Mouse (Mus musculus): Measurements from ENCODE around the gene Phf12. TPM values are rescaled to one million over a fixed set of nuclear protein-coding genes. Genes with fewer than 3 reads are reported as not detected.

Gene Phf12
- polyA plus RNA-seq, 1 experiment, result 58.2 TPM

GRCm38 (mm10) chr11:78030600-78030999, 48.0 kb downstream of the Phf12 start:
- Histone ChIP-seq H3K27ac (ENCODE audit: insufficient read depth, low read length) (no peak overlapping the region), H3K9me3 (replicated peaks; ENCODE audit: control insufficient read depth, insufficient read depth, low read length, poor library complexity, severe bottlenecking) (no peaks in the 10 kb centered on the region), H3K4me3 (ENCODE audit: low read depth, low read length) (no peak overlapping the region), H3K9ac (ENCODE audit: low read depth, poor library complexity, severe bottlenecking) (no peak overlapping the region), H3K4me1 (ENCODE audit: control insufficient read depth, insufficient read depth, low read length) (no peaks in the 10 kb centered on the region), H3K27me3 (ENCODE audit: control insufficient read depth, insufficient read depth, low read length, poor library complexity, severe bottlenecking) (no peaks in the 10 kb centered on the region), H3K36me3 (ENCODE audit: control insufficient read depth, insufficient read depth, low read length, poor library complexity, severe bottlenecking) (peaks cover 11% of the 10 kb centered on the region)
- TF ChIP-seq POLR2A (IDR thresholded peaks at IDR 0.05; ENCODE audit: insufficient read depth, low read length), result no peak
- TF ChIP-seq CTCF (IDR thresholded peaks at IDR 0.05; ENCODE audit: low read depth, low read length), result no peak
- no peak for TF ChIP-seq EP300 (IDR thresholded peaks at IDR 0.05; ENCODE audit: insufficient read depth, low read depth, low read length)

- Histone ChIP-seq H3K9ac (ENCODE audit: low read depth, poor library complexity, severe bottlenecking) (no peak overlapping the region), H3K36me3 (ENCODE audit: control insufficient read depth, insufficient read depth, low read length, poor library complexity, severe bottlenecking) (peaks cover 4% of the 10 kb centered on the region), H3K4me3 (ENCODE audit: low read depth, low read length) (peak overlapping the region; percentile 26), H3K27me3 (ENCODE audit: control insufficient read depth, insufficient read depth, low read length, poor library complexity, severe bottlenecking) (no peaks in the 10 kb centered on the region), H3K9me3 (replicated peaks; ENCODE audit: control insufficient read depth, insufficient read depth, low read length, poor library complexity, severe bottlenecking) (no peaks in the 10 kb centered on the region), H3K27ac (ENCODE audit: insufficient read depth, low read length) (no peak overlapping the region), H3K4me1 (ENCODE audit: control insufficient read depth, insufficient read depth, low read length) (no peaks in the 10 kb centered on the region)
- no peak for TF ChIP-seq POLR2A (IDR thresholded peaks at IDR 0.05; ENCODE audit: insufficient read depth, low read length)
These were observed 48.8 kb downstream of the Phf12 start for GRCm38 (mm10) chr11:78031389-78031788.

- Histone ChIP-seq H3K27ac (ENCODE audit: insufficient read depth, low read length) (no peak within 1 kb of the TSS), H3K9ac (ENCODE audit: low read depth, poor library complexity, severe bottlenecking) (peak within 1 kb of the TSS; percentile 90), H3K4me1 (ENCODE audit: control insufficient read depth, insufficient read depth, low read length) (no peaks in the 10 kb centered on the region), H3K4me3 (ENCODE audit: low read depth, low read length) (peak within 1 kb of the TSS; percentile 83), H3K27me3 (ENCODE audit: control insufficient read depth, insufficient read depth, low read length, poor library complexity, severe bottlenecking) (no peaks in the 10 kb centered on the region), H3K9me3 (replicated peaks; ENCODE audit: control insufficient read depth, insufficient read depth, low read length, poor library complexity, severe bottlenecking) (no peaks in the 10 kb centered on the region), H3K36me3 (ENCODE audit: control insufficient read depth, insufficient read depth, low read length, poor library complexity, severe bottlenecking) (no peaks in the 10 kb centered on the region; the same call in none of the 2 replicates)
- TF ChIP-seq EP300 (IDR thresholded peaks at IDR 0.05; ENCODE audit: insufficient read depth, low read depth, low read length), result peak; percentile 71; the same call in 1 of the 2 replicates
- TF ChIP-seq CTCF (IDR thresholded peaks at IDR 0.05; ENCODE audit: low read depth, low read length), result peak; percentile 87
- no peak for TF ChIP-seq POLR2A (IDR thresholded peaks at IDR 0.05; ENCODE audit: insufficient read depth, low read length)
These were observed 49.6 kb downstream of the Phf12 start, which contains the start of gene Dhrs13 for GRCm38 (mm10) chr11:78031947-78032808. TSS of gene Dhrs13 (plus strand) at chr11:78032280.

- Histone ChIP-seq H3K9ac (ENCODE audit: low read depth, poor library complexity, severe bottlenecking) (peak overlapping the region; percentile 90), H3K27me3 (ENCODE audit: control insufficient read depth, insufficient read depth, low read length, poor library complexity, severe bottlenecking) (no peaks in the 10 kb centered on the region), H3K9me3 (replicated peaks; ENCODE audit: control insufficient read depth, insufficient read depth, low read length, poor library complexity, severe bottlenecking) (no peaks in the 10 kb centered on the region), H3K36me3 (ENCODE audit: control insufficient read depth, insufficient read depth, low read length, poor library complexity, severe bottlenecking) (no peaks in the 10 kb centered on the region; the same call in 1 of the 2 replicates), H3K27ac (ENCODE audit: insufficient read depth, low read length) (no peak overlapping the region), H3K4me3 (ENCODE audit: low read depth, low read length) (peak overlapping the region; percentile 83), H3K4me1 (ENCODE audit: control insufficient read depth, insufficient read depth, low read length) (no peaks in the 10 kb centered on the region)
- TF ChIP-seq POLR2A (IDR thresholded peaks at IDR 0.05; ENCODE audit: insufficient read depth, low read length) (no peak), CTCF (IDR thresholded peaks at IDR 0.05; ENCODE audit: low read depth, low read length) (no peak), EP300 (IDR thresholded peaks at IDR 0.05; ENCODE audit: insufficient read depth, low read depth, low read length) (no peak)
These were observed 50.2 kb downstream of the Phf12 start for GRCm38 (mm10) chr11:78032809-78033195.

GRCm38 (mm10) chr11:78033931-78034617, 51.5 kb downstream of the Phf12 start:
- H3K4me1 ChIP-seq (ENCODE audit: control insufficient read depth, insufficient read depth, low read length), result no peaks in the 10 kb centered on the region

More at GRCm38 (mm10) chr11:78033931-78034617, 51.5 kb downstream of the Phf12 start:
- H3K27ac ChIP-seq (ENCODE audit: insufficient read depth, low read length), result no peak overlapping the region
- no peaks in the 10 kb centered on the region; the same call in 1 of the 2 replicates for H3K36me3 ChIP-seq (ENCODE audit: control insufficient read depth, insufficient read depth, low read length, poor library complexity, severe bottlenecking)
- H3K9me3 ChIP-seq (replicated peaks; ENCODE audit: control insufficient read depth, insufficient read depth, low read length, poor library complexity, severe bottlenecking), result no peaks in the 10 kb centered on the region
- no peak for TF ChIP-seq CTCF (IDR thresholded peaks at IDR 0.05; ENCODE audit: low read depth, low read length)
- no peak for TF ChIP-seq POLR2A (IDR thresholded peaks at IDR 0.05; ENCODE audit: insufficient read depth, low read length)
- no peak for TF ChIP-seq EP300 (IDR thresholded peaks at IDR 0.05; ENCODE audit: insufficient read depth, low read depth, low read length)
- no peaks in the 10 kb centered on the region for H3K27me3 ChIP-seq (ENCODE audit: control insufficient read depth, insufficient read depth, low read length, poor library complexity, severe bottlenecking)
- H3K9ac ChIP-seq (ENCODE audit: low read depth, poor library complexity, severe bottlenecking), result no peak overlapping the region
- H3K4me3 ChIP-seq (ENCODE audit: low read depth, low read length), result no peak overlapping the region
